Mouse (Mus musculus) ES-E14 (cell line): ENCODE results near the gene Ly6g6c.

ENCODE experiments used
- CHD2 ChIP-seq: IDR thresholded peaks from 2 replicates; pipeline ENCODE4 v1.6.1; 2014; ENCODE audit warnings: mild to moderate bottlenecking, low read depth, low read length, inconsistent platforms
- HCFC1 ChIP-seq: IDR thresholded peaks from 2 replicates; pipeline ENCODE4 v1.6.1; 2012; ENCODE audit warnings: low read length, inconsistent platforms, borderline replicate concordance; ENCODE audit not compliant: insufficient read depth
- MAFK ChIP-seq: IDR thresholded peaks from 2 replicates; pipeline ENCODE4 v1.6.1; 2014; ENCODE audit warnings: mild to moderate bottlenecking, low read depth, low read length, inconsistent platforms; ENCODE audit not compliant: insufficient read depth
- ZC3H11A ChIP-seq: IDR thresholded peaks from 2 replicates; pipeline ENCODE4 v1.6.1; 2012; ENCODE audit warnings: low read depth, mild to moderate bottlenecking, inconsistent platforms, low read length, borderline replicate concordance
- ZNF384 ChIP-seq: IDR thresholded peaks from 2 replicates; pipeline ENCODE4 v1.6.1; 2012; ENCODE audit warnings: low read depth, low read length, inconsistent platforms

GRCm38 (mm10) chr17:35103221-35103690 lies 38.1 kb downstream of the Ly6g6c start:
- TF ChIP-seq ZC3H11A (no peak), HCFC1 (no peak), CHD2 (no peak), ZNF384 (no peak), MAFK (no peak)
